Mouse (Mus musculus) midbrain, embryonic 12.5 days (tissue): Measurements from ENCODE around the gene Trat1. TPM values are rescaled to one million over a fixed set of nuclear protein-coding genes. Genes with fewer than 3 reads are reported as not detected.

Source experiments
- ATAC-seq: fragments of 200-750 bp; cut with Nextera tagmentation; 2 replicates; pipeline ENCODE4 v1.8.0; 2017; ENCODE audit warnings: low read depth, moderate TSS enrichment, moderate library complexity; ENCODE audit not compliant: low FRiP score
- H3K27ac ChIP-seq: fragments of 300-500 bp; sonication (generic); replicated peaks from 2 replicates; pipeline ENCODE4 v1.5.1; 2016; ENCODE audit warnings: mild to moderate bottlenecking
- H3K27me3 ChIP-seq: fragments of 300-500 bp; sonication (generic); 2 replicates; pipeline ENCODE4 v1.6.1; 2016; ENCODE audit warnings: mild to moderate bottlenecking
- H3K36me3 ChIP-seq: fragments of 300-500 bp; sonication (generic); 2 replicates; pipeline ENCODE4 v1.6.1; 2016
- H3K4me1 ChIP-seq: fragments of 300-500 bp; sonication (generic); 2 replicates; pipeline ENCODE4 v1.6.1; 2016
- H3K4me2 ChIP-seq: fragments of 300-500 bp; sonication (generic); replicated peaks from 2 replicates; pipeline ENCODE4 v1.6.1; 2016; ENCODE audit warnings: mild to moderate bottlenecking, moderate library complexity
- H3K4me3 ChIP-seq: fragments of 300-500 bp; sonication (generic); 2 replicates; pipeline ENCODE4 v1.5.1; 2016; ENCODE audit warnings: mild to moderate bottlenecking
- H3K9ac ChIP-seq: fragments of 300-500 bp; sonication (generic); replicated peaks from 2 replicates; pipeline ENCODE4 v1.6.1; 2016; ENCODE audit warnings: mild to moderate bottlenecking, moderate library complexity
- H3K9me3 ChIP-seq: fragments of 300-500 bp; sonication (generic); 2 replicates; pipeline ENCODE4 v1.6.1; 2016; ENCODE audit warnings: mild to moderate bottlenecking
- WGBS: fragments of 180-500 bp; shearing (Covaris S2); methylation state at CpG from one replicate; pipeline ENCODE4 v1.1.7; 2016; 5-methylcytosine and 5-hydroxymethylcytosine counted together
- polyA plus RNA-seq: library from polyadenylated mRNA; unstranded; fragments of >200 nt; fragmentation: Nextera tagmentation; extraction: Ambion mirVana; gene quantifications from 2 replicates; pipeline ENCODE4 v1.2.1, GENCODE M21; 2016

Trat1 gene
- not detected in 2 replicates for polyA plus RNA-seq

- WGBS: 86% methylated on average over 3 of the region's 3 CpGs
- H3K9ac ChIP-seq: no peak within 1 kb of the TSS
- H3K4me3 ChIP-seq: no peak within 1 kb of the TSS
- no peaks in the 10 kb centered on the region for H3K27me3 ChIP-seq
- no peak within 1 kb of the TSS for H3K27ac ChIP-seq
- no peaks in the 10 kb centered on the region for H3K4me1 ChIP-seq
- H3K36me3 ChIP-seq: no peaks in the 10 kb centered on the region
- no peak for ATAC-seq
- no peak within 1 kb of the TSS for H3K4me2 ChIP-seq
- H3K9me3 ChIP-seq: no peaks in the 10 kb centered on the region
These were observed at the start of gene Trat1 for GRCm38 (mm10) chr16:48771971-48772445. TSS of gene Trat1 (minus strand) at chr16:48772021.

- Histone ChIP-seq H3K27ac (no peak overlapping the region), H3K4me3 (no peak overlapping the region), H3K9me3 (no peaks in the 10 kb centered on the region), H3K36me3 (no peaks in the 10 kb centered on the region), H3K4me1 (no peaks in the 10 kb centered on the region), H3K4me2 (no peak overlapping the region), H3K9ac (no peak overlapping the region), H3K27me3 (no peaks in the 10 kb centered on the region)
- ATAC-seq: no peak
- WGBS: 93% methylated on average over 6 of the region's 6 CpGs
These were observed 46.7 kb upstream of the Trat1 start for GRCm38 (mm10) chr16:48818524-48818923.

GRCm38 (mm10) chr16:48816695-48817094, 44.9 kb upstream of the Trat1 start, which contains the start of gene Retnlb:
TSS of gene Retnlb (plus strand) at chr16:48816856.
- no peak for ATAC-seq
- Histone ChIP-seq H3K4me2 (no peak within 1 kb of the TSS), H3K9me3 (no peaks in the 10 kb centered on the region), H3K4me1 (no peaks in the 10 kb centered on the region), H3K9ac (no peak within 1 kb of the TSS), H3K36me3 (no peaks in the 10 kb centered on the region), H3K27ac (no peak within 1 kb of the TSS), H3K27me3 (no peaks in the 10 kb centered on the region), H3K4me3 (no peak within 1 kb of the TSS)
- WGBS: 98% methylated on average over 2 of the region's 2 CpGs

- no peak for ATAC-seq
- Histone ChIP-seq H3K9me3 (no peaks in the 10 kb centered on the region), H3K9ac (no peak overlapping the region), H3K36me3 (no peaks in the 10 kb centered on the region), H3K4me3 (no peak overlapping the region), H3K27me3 (no peaks in the 10 kb centered on the region), H3K4me2 (no peak overlapping the region), H3K27ac (no peak overlapping the region), H3K4me1 (no peaks in the 10 kb centered on the region)
- WGBS: 91% methylated on average over 7 of the region's 7 CpGs
These were observed 40.1 kb upstream of the Trat1 start for GRCm38 (mm10) chr16:48811881-48812436.

GRCm38 (mm10) chr16:48809374-48809773, 37.6 kb upstream of the Trat1 start:
- H3K27ac ChIP-seq: no peak overlapping the region
- ATAC-seq: no peak
- no peaks in the 10 kb centered on the region for H3K4me1 ChIP-seq
- no peaks in the 10 kb centered on the region for H3K9me3 ChIP-seq
- H3K9ac ChIP-seq: no peak overlapping the region
- 60% methylated on average over 2 of the region's 2 CpGs for WGBS
- no peaks in the 10 kb centered on the region for H3K27me3 ChIP-seq
- no peak overlapping the region for H3K4me2 ChIP-seq
- H3K4me3 ChIP-seq: no peak overlapping the region
- H3K36me3 ChIP-seq: no peaks in the 10 kb centered on the region

GRCm38 (mm10) chr16:48806521-48806920, 34.7 kb upstream of the Trat1 start:
- ATAC-seq: no peak
- Histone ChIP-seq H3K4me1 (no peaks in the 10 kb centered on the region), H3K9me3 (no peaks in the 10 kb centered on the region), H3K36me3 (no peaks in the 10 kb centered on the region), H3K9ac (no peak overlapping the region), H3K27me3 (no peaks in the 10 kb centered on the region), H3K27ac (no peak overlapping the region), H3K4me2 (no peak overlapping the region), H3K4me3 (no peak overlapping the region)
- WGBS: 89% methylated on average over 1 of the region's 1 CpGs

- Histone ChIP-seq H3K4me1 (no peaks in the 10 kb centered on the region), H3K27me3 (no peaks in the 10 kb centered on the region), H3K9ac (no peak overlapping the region), H3K4me3 (no peak overlapping the region), H3K4me2 (no peak overlapping the region), H3K36me3 (no peaks in the 10 kb centered on the region), H3K9me3 (no peaks in the 10 kb centered on the region), H3K27ac (no peak overlapping the region)
- ATAC-seq: no peak
- 72% methylated on average over 1 of the region's 1 CpGs for WGBS
These were observed 33.6 kb upstream of the Trat1 start for GRCm38 (mm10) chr16:48805412-48805811.

GRCm38 (mm10) chr16:48800906-48801305, 29.1 kb upstream of the Trat1 start:
- Histone ChIP-seq H3K4me3 (no peak overlapping the region), H3K9ac (no peak overlapping the region), H3K27me3 (no peaks in the 10 kb centered on the region), H3K9me3 (no peaks in the 10 kb centered on the region), H3K4me2 (no peak overlapping the region), H3K4me1 (no peaks in the 10 kb centered on the region), H3K27ac (no peak overlapping the region), H3K36me3 (no peaks in the 10 kb centered on the region)
- 82% methylated on average over 2 of the region's 2 CpGs for WGBS
- ATAC-seq: no peak

GRCm38 (mm10) chr16:48799470-48799869, 27.6 kb upstream of the Trat1 start:
- Histone ChIP-seq H3K9me3 (no peaks in the 10 kb centered on the region), H3K9ac (no peak overlapping the region), H3K27me3 (no peaks in the 10 kb centered on the region), H3K4me3 (no peak overlapping the region), H3K4me1 (no peaks in the 10 kb centered on the region), H3K27ac (no peak overlapping the region), H3K4me2 (no peak overlapping the region), H3K36me3 (no peaks in the 10 kb centered on the region)
- ATAC-seq: no peak
- 86% methylated on average over 3 of the region's 3 CpGs for WGBS

GRCm38 (mm10) chr16:48798285-48798684, 26.5 kb upstream of the Trat1 start:
- no peak for ATAC-seq
- Histone ChIP-seq H3K27me3 (no peaks in the 10 kb centered on the region), H3K27ac (no peak overlapping the region), H3K9me3 (no peaks in the 10 kb centered on the region), H3K4me3 (no peak overlapping the region), H3K9ac (no peak overlapping the region), H3K4me1 (no peaks in the 10 kb centered on the region), H3K4me2 (no peak overlapping the region), H3K36me3 (no peaks in the 10 kb centered on the region)
- WGBS: 84% methylated on average over 3 of the region's 3 CpGs

GRCm38 (mm10) chr16:48788704-48789185, 16.9 kb upstream of the Trat1 start:
- ATAC-seq: no peak

GRCm38 (mm10) chr16:48786258-48786657, 14.4 kb upstream of the Trat1 start:
- H3K4me1 ChIP-seq: no peaks in the 10 kb centered on the region
- no peaks in the 10 kb centered on the region for H3K27me3 ChIP-seq
- no peak overlapping the region for H3K4me3 ChIP-seq
- 86% methylated on average over 3 of the region's 3 CpGs for WGBS
- no peak overlapping the region for H3K4me2 ChIP-seq
- H3K9ac ChIP-seq: no peak overlapping the region
- no peak for ATAC-seq
- H3K36me3 ChIP-seq: no peaks in the 10 kb centered on the region
- no peaks in the 10 kb centered on the region for H3K9me3 ChIP-seq
- no peak overlapping the region for H3K27ac ChIP-seq

More at GRCm38 (mm10) chr16:48788704-48789185, 16.9 kb upstream of the Trat1 start:
- no peak overlapping the region for H3K4me3 ChIP-seq
- no peaks in the 10 kb centered on the region for H3K36me3 ChIP-seq
- no peak overlapping the region for H3K9ac ChIP-seq
- no peaks in the 10 kb centered on the region for H3K4me1 ChIP-seq
- no peaks in the 10 kb centered on the region for H3K27me3 ChIP-seq
- 82% methylated on average over 4 of the region's 4 CpGs for WGBS
- H3K9me3 ChIP-seq: no peaks in the 10 kb centered on the region
- H3K4me2 ChIP-seq: no peak overlapping the region
- H3K27ac ChIP-seq: no peak overlapping the region

GRCm38 (mm10) chr16:48777254-48777653, 5.4 kb upstream of the Trat1 start:
- Histone ChIP-seq H3K27me3 (no peaks in the 10 kb centered on the region), H3K36me3 (no peaks in the 10 kb centered on the region), H3K4me2 (no peak overlapping the region), H3K9ac (no peak overlapping the region), H3K27ac (no peak overlapping the region), H3K4me1 (no peaks in the 10 kb centered on the region), H3K4me3 (no peak overlapping the region), H3K9me3 (no peaks in the 10 kb centered on the region)
- 60% methylated on average over 2 of the region's 2 CpGs for WGBS
- ATAC-seq: no peak
